Mouse (Mus musculus): Measurements from ENCODE around the gene Lcp2.

Gene Lcp2

DNA sequence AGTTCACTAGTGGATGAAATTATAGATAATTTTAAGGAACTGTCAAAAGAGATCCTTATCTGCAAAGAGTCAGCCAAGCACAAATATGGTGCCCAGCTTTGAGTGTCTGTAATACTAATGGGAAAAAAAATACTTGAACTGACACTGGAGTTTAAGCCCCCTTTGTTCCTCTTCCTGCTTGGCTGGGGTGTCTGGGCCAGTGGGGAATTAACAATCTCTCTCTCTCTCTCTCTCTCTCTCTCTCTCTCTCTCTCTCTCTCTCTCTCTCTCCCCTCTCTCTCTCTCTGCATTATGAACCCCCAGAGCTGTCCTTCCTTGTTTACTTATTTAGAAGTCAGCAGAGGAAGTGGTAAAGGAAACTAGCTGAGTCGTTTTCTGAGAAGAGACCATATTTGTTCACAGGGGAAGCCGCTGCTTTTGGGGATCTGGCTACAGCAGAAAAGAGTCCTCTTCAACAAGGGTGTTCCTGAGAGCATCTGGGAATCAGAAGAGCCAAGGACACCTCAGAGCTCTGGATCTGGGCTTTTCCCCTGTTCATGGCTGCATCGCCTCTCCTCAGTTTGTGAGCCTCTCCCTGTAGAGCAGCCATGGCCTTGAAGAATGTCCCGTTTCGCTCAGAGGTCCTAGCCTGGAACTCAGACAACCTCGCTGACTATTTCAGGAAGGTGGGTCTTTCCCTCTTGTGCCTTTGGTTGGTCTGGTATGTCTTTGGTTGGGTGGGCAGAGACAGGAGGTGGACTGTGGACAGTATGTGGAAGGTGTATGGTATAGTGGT lies at the start of gene Lcp2:
TSS of gene Lcp2 (plus strand) at position 154 of the 775 bp plus-strand sequence.
- ATAC-seq (ENCODE audit: low TSS enrichment) = no peak

DNA sequence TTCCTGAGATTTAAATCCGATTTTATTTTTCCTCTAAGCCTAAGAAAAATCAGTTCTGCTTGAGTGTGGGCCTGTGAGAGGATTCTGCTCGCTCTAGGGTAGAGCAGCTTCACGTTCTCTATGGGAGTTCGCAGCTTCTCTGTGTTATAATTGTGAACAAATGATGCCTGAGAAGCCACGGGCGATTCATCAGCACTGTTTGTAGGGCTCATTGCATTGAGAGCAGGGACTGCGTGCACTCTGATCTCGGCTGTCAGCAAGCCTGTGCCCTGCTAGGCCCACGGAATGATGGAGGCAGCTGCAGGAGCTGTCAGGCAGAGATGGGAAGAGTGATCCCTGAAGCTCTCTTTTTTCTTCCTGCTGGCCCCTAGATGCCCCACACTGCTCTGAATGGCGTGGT lies 48.5 kb upstream of the Lcp2 start:
- ATAC-seq (ENCODE audit: low TSS enrichment) = no peak

DNA sequence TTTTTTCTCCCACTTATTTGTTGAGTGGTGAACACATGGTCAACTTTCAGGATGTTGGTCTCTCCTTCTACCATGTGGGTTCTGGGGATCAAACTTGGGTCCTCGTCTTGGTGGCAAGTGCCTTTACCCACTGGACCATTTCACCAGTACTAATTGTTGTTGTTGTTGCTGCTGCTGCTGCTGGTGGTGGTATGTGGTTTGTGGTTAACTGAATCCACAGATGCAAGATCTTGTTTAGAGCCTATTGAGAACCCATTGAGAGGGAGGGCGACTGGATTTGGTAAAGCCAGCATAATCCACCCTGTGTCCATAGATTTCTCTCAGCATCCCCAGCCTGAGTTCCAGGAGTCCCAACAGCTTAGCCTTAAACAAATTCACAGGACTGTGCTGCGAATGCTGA lies 46.3 kb upstream of the Lcp2 start:
- no peak for ATAC-seq (ENCODE audit: low TSS enrichment)

DNA sequence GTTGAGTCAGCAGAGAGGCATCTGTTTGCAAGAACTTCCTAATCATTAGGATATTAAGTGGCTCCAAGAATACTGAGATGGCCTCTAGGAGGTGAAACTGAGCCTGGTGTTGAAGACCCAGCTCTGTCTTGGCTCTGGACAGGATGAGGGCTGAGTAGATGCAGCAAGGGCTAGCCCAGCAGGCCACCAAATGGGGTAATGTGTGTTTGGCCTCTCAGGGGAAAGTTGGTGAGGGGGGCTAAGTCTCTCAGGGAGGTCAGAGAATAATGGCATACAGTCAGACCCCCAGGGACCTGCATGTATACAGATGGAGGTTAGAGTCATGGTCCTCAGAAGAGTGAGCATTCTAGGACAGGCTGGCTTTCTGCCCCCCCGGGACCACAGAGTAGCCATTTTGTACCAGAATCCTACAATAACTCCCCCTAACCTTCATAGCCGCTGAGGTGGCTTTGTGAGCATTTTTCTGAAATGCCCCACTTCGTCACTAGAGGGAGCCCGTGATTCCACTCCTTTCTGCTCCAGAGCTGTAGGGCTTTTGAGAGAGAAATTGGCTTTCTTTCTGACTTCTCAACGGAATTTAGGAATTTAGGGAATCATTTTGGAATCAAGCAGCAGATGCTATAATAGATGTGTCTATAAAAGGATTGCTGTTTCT lies 44.7 kb upstream of the Lcp2 start:
- peak; percentile 90 for ATAC-seq (ENCODE audit: low TSS enrichment)

- peak; percentile 31; the same call in 1 of the 2 replicates for ATAC-seq (ENCODE audit: low TSS enrichment)
Observed at GRCm38 (mm10) chr11:34002593-34002965, 44.1 kb upstream of the Lcp2 start.

DNA sequence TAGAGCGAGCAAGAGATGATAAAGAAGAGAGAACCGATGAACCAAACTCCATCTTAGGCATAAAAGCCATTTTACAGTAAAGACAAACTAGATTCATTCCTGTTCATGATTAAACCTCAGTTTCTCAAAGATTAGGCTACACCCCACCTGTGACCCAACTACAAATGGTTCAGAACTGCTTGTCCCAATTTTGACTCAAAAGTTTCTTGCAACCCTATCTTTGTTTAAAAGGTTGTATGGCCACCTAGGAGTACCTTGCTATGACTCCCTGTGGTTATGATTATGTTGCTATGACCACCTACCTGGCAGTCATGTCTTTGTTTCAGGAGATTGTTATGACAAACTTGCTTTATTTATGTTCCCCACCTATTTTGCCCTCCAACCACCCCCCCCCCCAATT lies 39.1 kb upstream of the Lcp2 start:
- no peak for ATAC-seq (ENCODE audit: low TSS enrichment)

- no peak for ATAC-seq (ENCODE audit: low TSS enrichment)
Observed at GRCm38 (mm10) chr11:34008214-34008613, 38.5 kb upstream of the Lcp2 start.

- peak; percentile 92 for ATAC-seq (ENCODE audit: low TSS enrichment)
Observed at GRCm38 (mm10) chr11:34008702-34009101, 38.0 kb upstream of the Lcp2 start.

GRCm38 (mm10) chr11:34009316-34010087 lies 37.2 kb upstream of the Lcp2 start:
- ATAC-seq (ENCODE audit: low TSS enrichment) = no peak

- ATAC-seq (ENCODE audit: low TSS enrichment) = no peak
Observed at GRCm38 (mm10) chr11:34010133-34010858, 36.4 kb upstream of the Lcp2 start.

DNA sequence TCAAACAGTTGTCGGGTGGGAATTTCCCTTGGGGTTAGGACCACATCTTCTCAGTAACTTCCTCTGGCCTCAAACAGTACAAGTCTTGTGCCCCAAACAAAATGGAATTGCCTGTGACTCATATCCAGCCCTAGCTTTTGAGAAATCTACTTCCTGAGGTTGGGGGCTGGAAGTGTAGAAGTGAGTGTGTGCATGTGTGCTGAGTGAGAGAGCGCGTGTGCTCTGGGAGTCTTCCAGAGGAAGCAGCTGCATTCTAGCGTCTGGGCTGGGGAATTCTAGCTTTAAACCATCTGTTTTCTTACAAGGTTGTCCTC lies 35.9 kb upstream of the Lcp2 start:
- ATAC-seq (ENCODE audit: low TSS enrichment) = peak; percentile 82

DNA sequence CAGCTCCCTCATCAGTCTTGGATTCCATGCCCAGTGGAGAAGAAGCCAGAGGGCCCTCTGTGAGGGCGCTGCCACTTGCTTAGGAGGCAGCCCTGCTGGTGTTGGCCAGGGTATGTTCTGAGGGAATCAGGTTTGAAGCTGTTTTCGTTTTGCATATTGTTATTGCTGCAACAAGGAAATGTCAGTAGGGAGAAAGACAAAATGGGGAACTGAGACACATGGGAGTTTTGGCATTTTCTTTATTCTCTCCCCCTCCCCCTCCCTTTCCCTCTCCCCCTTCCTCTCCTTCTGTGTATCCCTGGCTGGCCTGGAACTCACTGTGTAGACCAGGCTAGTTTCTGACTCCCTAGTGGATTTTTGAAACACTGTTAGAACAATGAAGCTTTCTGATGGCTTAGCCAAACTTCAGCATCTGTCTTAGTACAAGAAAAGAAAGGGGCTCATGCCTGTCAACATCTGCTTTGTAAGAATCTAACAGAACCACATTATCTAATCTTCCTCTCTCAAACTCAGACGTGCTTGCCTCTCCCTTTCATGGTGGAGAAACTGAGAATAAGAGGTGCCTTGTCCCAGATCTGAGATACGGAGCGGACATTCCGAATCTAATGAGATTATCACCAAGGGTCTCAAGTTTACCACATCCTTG lies 34.6 kb upstream of the Lcp2 start:
- ATAC-seq (ENCODE audit: low TSS enrichment) = no peak

DNA sequence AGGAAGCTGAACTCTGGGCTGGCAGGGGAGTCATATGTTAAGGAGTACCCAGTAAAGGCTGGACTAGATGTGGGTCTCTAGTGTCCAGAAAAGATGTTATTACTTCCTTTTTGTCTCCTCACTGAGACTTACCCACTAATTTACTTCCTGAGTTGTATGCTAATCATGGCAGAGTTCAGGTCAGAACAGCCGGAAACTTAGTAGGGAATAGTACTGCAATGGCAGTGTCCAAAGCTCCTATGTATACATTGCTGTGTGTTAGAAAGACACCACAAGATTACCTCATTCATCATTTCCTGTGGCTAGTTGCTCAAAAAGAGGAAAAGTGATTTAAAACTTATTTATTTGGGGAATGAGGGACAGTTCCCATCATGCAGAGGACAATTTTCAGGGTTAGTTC lies 21.6 kb upstream of the Lcp2 start:
- ATAC-seq (ENCODE audit: low TSS enrichment) = no peak

DNA sequence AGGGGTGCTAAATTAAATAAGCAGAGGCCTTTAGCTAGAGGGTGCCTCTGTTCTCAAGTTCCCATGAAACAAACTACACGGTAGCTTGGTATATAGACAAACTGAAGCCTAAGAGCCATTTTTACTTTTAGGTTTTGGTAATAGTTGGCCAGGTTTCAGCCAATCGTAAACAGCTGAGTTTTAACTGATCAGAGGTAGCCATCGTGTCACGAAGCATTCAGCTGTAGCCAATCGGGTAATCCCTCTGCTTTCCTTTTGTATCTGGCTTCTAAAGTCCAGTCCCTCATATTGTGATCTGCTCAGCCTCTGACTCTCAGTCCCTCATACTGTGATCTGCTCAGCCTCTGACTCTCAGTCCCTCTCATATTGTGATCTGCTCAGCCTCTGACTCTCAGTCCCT lies 17.1 kb upstream of the Lcp2 start:
- no peak for ATAC-seq (ENCODE audit: low TSS enrichment)

DNA sequence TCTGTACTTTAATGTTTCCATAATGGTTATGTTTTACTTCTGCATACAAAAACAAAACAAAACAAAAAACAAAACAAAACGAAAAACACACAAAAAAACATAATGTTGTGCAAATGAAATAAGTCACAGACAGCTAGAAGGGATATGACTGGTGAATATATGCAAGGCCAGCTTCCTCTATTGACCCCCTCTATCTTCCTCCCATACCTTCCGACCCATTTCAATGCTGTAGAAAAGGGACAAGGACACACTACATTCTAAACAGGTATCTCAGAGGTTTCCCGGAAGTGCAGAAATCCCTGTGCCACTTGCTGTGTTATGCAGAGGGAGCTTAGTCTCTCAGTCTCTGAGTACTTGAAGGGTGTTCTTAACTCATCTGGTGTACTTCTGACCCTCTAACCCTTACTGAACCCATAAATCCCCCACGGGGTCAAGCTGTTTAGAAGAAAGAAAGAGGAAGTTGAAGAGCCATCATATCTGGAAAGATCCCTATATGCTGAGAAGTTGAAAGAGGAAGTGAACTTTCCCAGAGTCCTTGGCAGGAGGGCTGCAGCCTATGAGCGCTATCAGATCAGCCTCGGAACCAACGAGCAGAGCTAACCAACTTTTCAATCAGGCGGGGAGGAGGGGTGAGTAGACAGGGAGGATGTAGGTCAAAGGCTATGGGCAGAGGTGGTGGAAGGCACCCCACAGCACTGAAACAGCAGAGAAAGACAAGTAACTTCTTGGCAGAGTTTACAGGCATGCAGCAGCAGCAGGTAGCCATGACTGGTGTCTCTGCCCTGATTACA lies 15.5 kb upstream of the Lcp2 start:
- no peak for ATAC-seq (ENCODE audit: low TSS enrichment)

- peak; percentile 97 for ATAC-seq (ENCODE audit: low TSS enrichment)
Observed at GRCm38 (mm10) chr11:34034008-34034505, 12.7 kb upstream of the Lcp2 start.

DNA sequence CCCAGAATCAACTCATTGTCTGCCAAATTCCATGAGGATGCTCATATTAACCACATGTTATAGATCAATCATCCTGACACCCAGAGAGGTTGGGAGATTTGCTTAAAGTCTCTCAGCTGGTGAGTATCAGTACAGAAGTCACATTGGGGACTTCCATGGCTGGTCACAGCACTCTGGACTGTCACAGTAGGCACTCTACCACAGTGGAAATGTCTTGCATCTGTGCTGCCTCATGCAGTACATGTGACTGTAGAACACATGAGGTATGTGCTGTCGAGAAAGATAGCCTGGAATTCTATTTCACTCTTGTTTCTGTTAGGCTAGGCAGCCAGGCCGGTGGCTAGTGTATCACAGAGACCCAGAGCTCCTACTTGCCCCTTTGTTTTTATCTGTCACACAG lies 11.9 kb upstream of the Lcp2 start:
- ATAC-seq (ENCODE audit: low TSS enrichment) = no peak

DNA sequence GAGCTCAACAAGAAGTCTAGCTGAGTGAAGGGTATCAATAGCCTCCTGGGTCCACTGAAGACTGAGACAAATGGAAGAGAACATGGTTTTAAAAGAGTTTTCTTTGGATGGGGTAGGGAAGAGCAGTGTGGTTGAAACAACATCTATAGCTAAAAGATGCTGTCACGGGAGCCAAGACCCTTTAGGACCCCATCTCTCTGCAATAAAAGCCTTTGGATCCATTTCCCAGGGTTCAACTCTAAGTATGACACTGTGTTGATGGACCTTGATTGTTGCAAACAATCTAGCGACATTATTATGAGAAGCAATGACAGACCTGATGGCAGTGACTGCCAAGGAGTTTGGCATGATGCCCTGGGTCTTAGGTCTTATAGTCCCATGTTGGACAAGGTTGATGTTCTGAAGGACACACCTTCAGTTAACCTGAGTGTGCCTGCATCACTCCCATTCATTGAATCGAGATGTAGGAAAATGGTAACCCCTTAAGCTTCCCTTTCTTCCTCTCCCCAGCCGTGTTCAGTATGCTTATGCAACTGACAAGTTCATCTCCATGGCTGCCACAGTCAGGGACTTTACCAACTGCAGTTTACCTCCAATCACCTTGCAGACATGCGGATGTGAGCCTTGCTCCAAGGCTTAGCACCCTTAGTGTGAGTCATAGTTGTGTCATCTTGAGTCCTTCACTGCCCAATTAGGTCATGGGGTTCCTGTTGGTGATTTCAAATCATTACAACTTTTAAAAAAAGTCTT lies 10.6 kb upstream of the Lcp2 start:
- no peak for ATAC-seq (ENCODE audit: low TSS enrichment)

DNA sequence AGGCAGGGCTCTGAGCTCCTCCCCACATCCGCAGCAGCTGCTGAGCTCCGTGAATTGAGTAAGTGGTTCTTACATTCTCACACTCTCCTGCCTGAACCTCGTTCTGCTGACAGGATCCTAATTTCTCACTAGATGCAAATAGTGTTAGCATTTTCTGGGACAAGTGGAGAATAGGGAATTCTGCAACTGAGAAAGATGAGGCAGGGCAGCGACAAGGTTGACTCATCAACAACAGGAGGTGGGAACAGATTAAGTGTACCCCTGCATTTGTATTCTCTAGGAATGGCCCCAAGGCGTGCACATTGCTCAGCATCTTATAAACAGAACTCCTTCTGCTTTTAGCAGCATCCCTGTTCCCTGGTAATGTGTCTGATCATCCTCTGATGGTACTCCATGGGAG lies 6.7 kb upstream of the Lcp2 start:
- peak; percentile 88 for ATAC-seq (ENCODE audit: low TSS enrichment)

- no peak for ATAC-seq (ENCODE audit: low TSS enrichment)
Observed at GRCm38 (mm10) chr11:34042808-34043207, 3.9 kb upstream of the Lcp2 start.
